Mouse (Mus musculus) cerebellum, postnatal 14 days (tissue): Measurements from ENCODE around the gene Kcnn1.
A peak's percentile ranks its signal among the peaks of the same experiment; 100 is the strongest.

Experiments used
- DNase-seq, 2 experiments: peaks; one replicate each; pipeline ENCODE4 v3.0.0; 2021; ENCODE audit warnings: mixed read lengths in 2 of 2

Kcnn1 gene

GRCm38 (mm10) chr8:70865350-70866000 lies 2.4 kb upstream of the Kcnn1 start:
- DNase-seq, result peak; percentile 100

- peak; percentile 52 to 66 for DNase-seq
Observed at GRCm38 (mm10) chr8:70864712-70865221, 1.7 kb upstream of the Kcnn1 start.

- no peak for DNase-seq
Observed at GRCm38 (mm10) chr8:70863956-70864711, 1.1 kb upstream of the Kcnn1 start.

- no peak for DNase-seq
Observed at GRCm38 (mm10) chr8:70857516-70857915, 5.5 kb downstream of the Kcnn1 start.

- DNase-seq, result peak; percentile 80 to 82
Observed at GRCm38 (mm10) chr8:70856541-70857197, 6.4 kb downstream of the Kcnn1 start.

GRCm38 (mm10) chr8:70856028-70856427 lies 7.0 kb downstream of the Kcnn1 start:
- no peak for DNase-seq

GRCm38 (mm10) chr8:70853863-70854262 lies 9.2 kb downstream of the Kcnn1 start:
- no peak for DNase-seq

- no peak for DNase-seq
Observed at GRCm38 (mm10) chr8:70852595-70853231, 10.3 kb downstream of the Kcnn1 start.

GRCm38 (mm10) chr8:70851837-70852236 lies 11.2 kb downstream of the Kcnn1 start:
- no peak for DNase-seq

- DNase-seq, result no peak
Observed at GRCm38 (mm10) chr8:70850947-70851346, 12.1 kb downstream of the Kcnn1 start.

GRCm38 (mm10) chr8:70850132-70850845 lies 12.8 kb downstream of the Kcnn1 start:
- DNase-seq, result no peak

- DNase-seq, result no peak
Observed at GRCm38 (mm10) chr8:70849333-70849990, 13.6 kb downstream of the Kcnn1 start.

GRCm38 (mm10) chr8:70846371-70847154 lies 16.5 kb downstream of the Kcnn1 start:
- DNase-seq, result no peak

- DNase-seq, result peak in 1 of 2 experiments; percentile 37
Observed at GRCm38 (mm10) chr8:70845108-70845507, 17.9 kb downstream of the Kcnn1 start.

GRCm38 (mm10) chr8:70844523-70844922 lies 18.5 kb downstream of the Kcnn1 start:
- peak; percentile 92 to 96 for DNase-seq

- DNase-seq, result no peak
Observed at GRCm38 (mm10) chr8:70843941-70844340, 19.1 kb downstream of the Kcnn1 start.

GRCm38 (mm10) chr8:70843214-70843773 lies 19.8 kb downstream of the Kcnn1 start:
- no peak for DNase-seq

- no peak for DNase-seq
Observed at GRCm38 (mm10) chr8:70842484-70842883, 20.6 kb downstream of the Kcnn1 start.

- DNase-seq, result peak; percentile 95 to 97
Observed at GRCm38 (mm10) chr8:70841147-70842072, 21.6 kb downstream of the Kcnn1 start.
